Mouse (Mus musculus) 3134 (cell line): ENCODE results near the gene Omt2b.

ENCODE experiments used
- DNase-seq: peaks from one replicate; pipeline ENCODE4 v3.0.0-alpha.2; 2011; ENCODE audit warnings: low spot score; ENCODE audit not compliant: insufficient read length; ENCODE audit errors: extremely low read depth

The Omt2b gene

GRCm38 (mm10) chr9:78377546-78377945, 50.2 kb downstream of the Omt2b start:
- DNase-seq: no peak

DNA sequence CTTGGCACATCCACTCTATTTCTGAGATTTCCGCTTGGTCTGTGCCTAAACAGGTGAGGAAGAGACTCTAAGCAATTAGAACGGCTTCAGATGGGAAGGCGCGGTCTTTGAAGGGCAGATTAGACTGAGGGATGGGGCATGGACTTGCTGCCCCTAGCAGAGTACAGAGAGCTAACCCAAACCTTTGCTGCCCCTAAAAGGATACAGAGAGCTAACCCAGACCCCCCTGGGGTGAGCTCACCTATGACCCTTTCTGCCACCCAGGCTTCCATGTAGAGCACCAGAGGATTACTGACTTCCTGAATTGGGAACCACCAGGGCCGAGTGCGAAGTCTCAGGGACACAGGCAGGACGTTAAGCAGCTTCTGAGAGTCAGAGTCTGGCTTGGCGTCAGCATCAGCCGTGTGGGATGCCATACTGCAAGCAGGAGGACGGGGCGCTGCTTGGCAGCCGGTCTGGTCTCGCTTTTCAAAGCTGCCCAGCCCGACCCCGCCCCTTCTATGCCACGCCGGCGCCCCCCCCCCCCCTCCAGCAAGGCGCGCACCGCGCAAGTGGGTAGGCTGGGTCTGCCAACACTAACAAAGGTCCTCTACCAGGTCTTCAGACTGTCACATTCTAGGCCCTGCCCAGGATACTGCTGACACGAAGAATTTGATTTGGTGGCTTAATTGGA, 50.9 kb downstream of the Omt2b start, which contains the start of gene Ooep:
TSS of gene Ooep (minus strand) at position 613 of the 673 bp plus-strand sequence.
- DNase-seq: no peak
